9 mouse cellular contexts compared by ENCODE assay signal in the genomic region with DNA sequence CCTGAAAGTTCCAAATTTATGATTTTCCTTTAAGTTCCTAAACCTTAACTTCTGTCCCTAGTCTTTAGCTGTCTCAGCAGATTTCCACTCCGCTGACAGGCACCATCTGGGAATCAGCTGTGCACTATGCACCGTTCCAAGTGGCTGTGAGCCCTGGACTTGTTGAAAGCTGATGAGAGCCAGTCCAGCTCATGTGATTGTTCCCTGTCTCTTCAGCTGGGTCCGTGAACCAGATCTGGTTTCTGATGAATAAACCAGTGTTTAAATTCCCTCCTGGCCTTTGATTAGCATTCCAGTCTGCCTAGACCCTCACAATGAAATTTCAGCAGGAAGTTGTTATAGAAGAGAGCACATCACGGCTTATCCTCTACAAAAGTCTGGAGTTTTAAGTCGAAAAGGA. TPM values are rescaled to one million over a fixed set of nuclear protein-coding genes. Genes with fewer than 3 reads are reported as not detected.
DNase-seq lines count a peak whose midpoint lies in the region; ATAC-seq and TF ChIP-seq lines count a peak whose summit lies in the region.
"Had no signal": no experiment of that assay in that cellular context is flagged by ENCODE, and none has a peak within 500 bp of the region (broad histone marks: within the 10 kb centered on the region; RNA-seq: fewer than 3 reads in every experiment).

No protein-coding gene starts in this region.

- H3K4me2 ChIP-seq in kidney, embryonic 16.5 days (replicated peaks; ENCODE audit: low read depth, low read length): no peak overlapping the region
- no peak overlapping the region for H3K4me2 ChIP-seq in liver, postnatal 0 days (ENCODE audit: low read depth, low read length)

- H3K27ac ChIP-seq in kidney, embryonic 16.5 days (ENCODE audit: low read length): no peak overlapping the region
- no peak overlapping the region for H3K27ac ChIP-seq in liver, postnatal 0 days (ENCODE audit: low read depth)

- H3K9ac ChIP-seq in kidney, embryonic 16.5 days (replicated peaks; ENCODE audit: low read length): no peak overlapping the region
- no peak overlapping the region for H3K9ac ChIP-seq in liver, postnatal 0 days (replicated peaks)

- ATAC-seq in kidney, embryonic 16.5 days (ENCODE audit: low FRiP score, low TSS enrichment): peak; percentile 85
- no peak for ATAC-seq in liver, postnatal 0 days

- no peak overlapping the region for H3K4me3 ChIP-seq in kidney, embryonic 16.5 days (ENCODE audit: low read length)
- H3K4me3 ChIP-seq in liver, postnatal 0 days (ENCODE audit: low read depth, low read length): no peak overlapping the region
- H3K4me3 ChIP-seq: erythroblast, embryonic 14.5 days had no signal

- H3K27me3 ChIP-seq in kidney, embryonic 16.5 days (ENCODE audit: insufficient read depth, low read length): no peaks in the 10 kb centered on the region
- no peaks in the 10 kb centered on the region for H3K27me3 ChIP-seq in liver, postnatal 0 days (ENCODE audit: insufficient read depth, low read length)

- no peak for TF ChIP-seq CTCF in liver, postnatal 0 days (IDR thresholded peaks at IDR 0.05; ENCODE audit: low read depth)

- WGBS in kidney, embryonic 16.5 days: 38% methylated on average over 5 of the region's 5 CpGs
- WGBS in liver, postnatal 0 days (ENCODE audit: insufficient replicate concordance): 67% methylated on average over 5 of the region's 5 CpGs

- no peaks in the 10 kb centered on the region for H3K36me3 ChIP-seq in kidney, embryonic 16.5 days (ENCODE audit: insufficient read depth, low read length)
- no peaks in the 10 kb centered on the region for H3K36me3 ChIP-seq in liver, postnatal 0 days (replicated peaks; ENCODE audit: insufficient read depth, low read length)

- H3K9me3 ChIP-seq in kidney, embryonic 16.5 days (ENCODE audit: low read length): no peaks in the 10 kb centered on the region
- no peaks in the 10 kb centered on the region for H3K9me3 ChIP-seq in liver, postnatal 0 days (ENCODE audit: low read length)

- DNase-seq in layer of hippocampus, adult 18-20 months (ENCODE audit: low spot score in 2 of 2): peak; percentile 3 to 40
- DNase-seq in layer of hippocampus, adult 9-10 months (ENCODE audit: low spot score): no peak
- DNase-seq in cerebellum, postnatal 14 days: peak; percentile 50 to 58
- DNase-seq in heart, adult 9 months (ENCODE audit: low spot score in 2 of 2): peak; percentile 42 to 48
- DNase-seq in mesoderm, embryonic 11.5 days (ENCODE audit: low read depth, low spot score): peak; percentile 44
- no peak for DNase-seq in liver, postnatal 0 days
- DNase-seq in ovary, postnatal 36 days (ENCODE audit: low spot score): no peak

- TF ChIP-seq EP300 in liver, postnatal 0 days (IDR thresholded peaks at IDR 0.05; ENCODE audit: low read depth): no peak

- H3K4me1 ChIP-seq in kidney, embryonic 16.5 days (ENCODE audit: insufficient read depth, low read length): peaks cover 5% of the 10 kb centered on the region; the same call in 1 of the 2 replicates
- no peaks in the 10 kb centered on the region for H3K4me1 ChIP-seq in liver, postnatal 0 days (ENCODE audit: insufficient read depth)

RNA-seq across cellular contexts. Expression of a gene that starts 28.3 kb away (rescaled TPM):
- total RNA-seq in layer of hippocampus, adult 18-20 months (2021): 1 to 10 TPM; 2.6 to 2.9 TPM
- polyA plus RNA-seq in kidney, embryonic 16.5 days (2015; fragmentation: Nextera tagmentation; extraction: Ambion mirVana): 19.9 and 21.8 TPM in 2 replicates
- polyA plus RNA-seq in liver, postnatal 0 days (2015; fragmentation: Nextera tagmentation; extraction: Ambion mirVana): 68.3 and 68.7 TPM in 2 replicates
- polyA plus RNA-seq: erythroblast, embryonic 14.5 days had no signal

RNA-seq across cellular contexts. Expression of a gene that starts 30.0 kb away (rescaled TPM):
- total RNA-seq in layer of hippocampus, adult 18-20 months (2021): not detected
- 0.09 and 0.11 TPM in 2 replicates for polyA plus RNA-seq in kidney, embryonic 16.5 days (2015; fragmentation: Nextera tagmentation; extraction: Ambion mirVana)
- not detected in 2 replicates for polyA plus RNA-seq in liver, postnatal 0 days (2015; fragmentation: Nextera tagmentation; extraction: Ambion mirVana)
- polyA plus RNA-seq: erythroblast, embryonic 14.5 days had no signal

Comparison
In these comparisons a context has a peak if more than half of its experiments do, and no peak if none do; other contexts are left out.
1. DNase-seq: peak in layer of hippocampus, adult 18-20 months (2 of 2), cerebellum, postnatal 14 days (2 of 2), heart, adult 9 months (2 of 2) and mesoderm, embryonic 11.5 days (single experiment); none in layer of hippocampus, adult 9-10 months (single experiment), liver, postnatal 0 days (single experiment) and ovary, postnatal 36 days (single experiment).